Mouse (Mus musculus): ENCODE measurements around the gene Tmem121b. TPM values are rescaled to one million over a fixed set of nuclear protein-coding genes. Genes with fewer than 3 reads are reported as not detected.

The Tmem121b gene
- polyA plus RNA-seq, 1 experiment from 2014 or later = 0.42 TPM

DNA sequence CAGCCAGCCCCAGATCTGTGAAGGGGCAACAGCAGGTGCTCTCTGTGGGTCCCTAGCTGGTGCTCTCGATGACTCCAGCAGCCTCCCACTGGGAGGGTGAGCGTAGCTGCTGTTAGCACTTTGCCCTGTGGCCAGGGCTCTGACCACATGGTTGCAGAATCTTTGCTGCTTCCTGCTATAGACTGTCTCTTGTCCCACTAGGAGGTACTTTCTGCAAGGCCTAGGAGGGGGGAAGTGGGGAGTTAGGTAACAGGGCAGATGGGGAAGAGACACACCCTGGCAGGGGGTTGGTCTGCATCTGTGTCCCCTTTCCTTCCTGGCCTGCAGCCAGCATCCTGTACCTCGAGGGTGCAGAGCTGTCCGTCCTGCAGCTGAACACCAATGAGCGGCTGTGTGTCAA lies 20.2 kb downstream of the Tmem121b start:
- H3K4me2 ChIP-seq = no peak overlapping the region
- whole genome bisulfite sequencing = 33% methylated on average over 5 of the region's 5 CpGs
- peaks cover 6% of the 10 kb centered on the region; the same call in 1 of the 2 replicates for H3K36me3 ChIP-seq
- H3K4me1 ChIP-seq = peaks cover 28% of the 10 kb centered on the region
- 0 out of 2 replicates have a peak overlapping the region, but pooled peaks have one; percentile 6 for H3K9ac ChIP-seq
- no peak overlapping the region for H3K27ac ChIP-seq
- H3K4me3 ChIP-seq = no peak overlapping the region
- H3K27me3 ChIP-seq = no peaks in the 10 kb centered on the region
- no peak for ATAC-seq (ENCODE audit: insufficient number of reproducible peaks, insufficient read depth, low FRiP score, low TSS enrichment, low read depth)
- H3K9me3 ChIP-seq = no peaks in the 10 kb centered on the region

DNA sequence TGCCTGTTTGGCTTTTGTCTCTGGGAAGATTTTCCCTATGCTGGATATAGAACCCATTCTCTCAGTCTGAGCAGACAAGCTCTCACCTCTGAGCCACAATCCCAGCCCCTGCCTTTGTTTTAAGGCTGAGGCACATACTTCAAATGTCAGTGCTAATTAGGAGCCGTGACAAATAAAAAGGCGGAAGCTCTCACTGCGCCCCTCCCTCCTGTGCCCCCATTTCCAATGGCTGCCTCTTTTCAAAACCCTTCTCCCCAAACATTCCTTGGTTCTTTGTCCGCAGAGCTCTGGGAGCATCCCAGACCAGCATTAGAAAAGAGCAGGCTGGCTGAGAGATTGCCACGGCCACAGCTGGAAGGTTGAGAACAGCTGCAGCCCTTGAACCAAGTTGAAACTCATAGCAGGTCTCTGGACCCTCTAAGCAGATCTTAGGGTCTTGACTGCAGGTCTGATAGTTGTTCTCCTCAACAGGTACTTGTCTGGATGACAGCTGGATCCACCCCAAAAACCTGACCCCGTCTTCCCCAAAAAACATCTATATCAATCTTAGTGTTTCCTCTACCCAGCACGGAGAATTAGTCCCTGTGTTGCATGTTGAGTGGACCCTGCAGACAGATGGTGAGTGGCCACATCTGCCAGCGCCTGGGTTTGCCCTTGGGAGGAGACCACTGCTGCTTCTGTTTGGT lies 21.0 kb downstream of the Tmem121b start:
- Histone ChIP-seq H3K27me3 (no peaks in the 10 kb centered on the region), H3K4me1 (peaks cover 28% of the 10 kb centered on the region), H3K9ac (no peak overlapping the region), H3K4me3 (no peak overlapping the region), H3K9me3 (no peaks in the 10 kb centered on the region), H3K36me3 (no peaks in the 10 kb centered on the region), H3K27ac (no peak overlapping the region), H3K4me2 (no peak overlapping the region)
- ATAC-seq (ENCODE audit: insufficient number of reproducible peaks, insufficient read depth, low FRiP score, low TSS enrichment, low read depth) = no peak
- WGBS = 24% methylated on average over 8 of the region's 8 CpGs

DNA sequence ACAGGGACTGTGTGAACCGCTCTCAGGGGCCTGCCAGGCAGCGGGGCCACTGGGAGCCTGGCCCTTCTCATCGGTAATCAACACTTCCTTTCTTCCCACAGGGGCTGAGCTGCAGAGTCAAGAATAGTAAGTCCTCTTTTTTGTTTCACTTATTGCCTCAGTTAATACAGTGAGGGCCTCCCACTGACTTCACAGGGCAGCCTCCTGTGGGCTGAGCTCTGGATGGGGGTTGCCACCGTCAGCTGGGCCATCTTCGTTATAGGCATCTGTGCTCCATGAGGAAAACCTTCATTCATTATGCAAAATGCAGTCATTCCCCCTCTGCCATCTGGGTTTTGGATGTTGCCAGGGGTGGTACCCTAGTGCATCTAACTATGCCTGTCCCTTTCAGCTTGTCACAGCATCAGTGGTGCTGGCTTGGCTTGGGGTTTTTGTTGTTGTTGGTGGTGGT lies 21.6 kb downstream of the Tmem121b start:
- WGBS = 7% methylated on average over 5 of the region's 5 CpGs
- ATAC-seq (ENCODE audit: insufficient number of reproducible peaks, insufficient read depth, low FRiP score, low TSS enrichment, low read depth) = peak; percentile 63; the same call in 1 of the 2 replicates
- no peak overlapping the region for H3K4me2 ChIP-seq

DNA sequence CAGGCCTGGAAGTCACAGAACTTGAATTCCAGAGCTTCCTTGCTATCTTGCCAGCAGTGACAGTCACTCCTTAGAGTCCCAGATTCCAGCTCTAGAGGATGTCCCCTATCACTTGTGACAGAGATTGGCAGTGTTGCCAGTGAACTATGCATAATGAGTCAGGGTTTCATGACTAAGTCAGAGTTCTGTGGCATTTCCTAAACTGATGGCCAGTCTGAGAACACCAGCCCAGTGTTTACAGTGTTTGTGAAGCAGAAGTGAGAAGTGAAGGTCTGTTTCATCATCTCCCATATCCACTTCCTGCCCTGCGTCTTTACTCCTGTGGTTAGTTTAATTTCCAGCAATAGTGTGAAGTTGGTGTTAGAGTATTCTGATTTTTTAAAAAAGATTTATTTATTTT lies 22.9 kb downstream of the Tmem121b start:
- Histone ChIP-seq H3K4me2 (no peak overlapping the region), H3K27me3 (no peaks in the 10 kb centered on the region), H3K36me3 (no peaks in the 10 kb centered on the region), H3K4me3 (no peak overlapping the region), H3K27ac (no peak overlapping the region), H3K9me3 (no peaks in the 10 kb centered on the region), H3K4me1 (peaks cover 30% of the 10 kb centered on the region), H3K9ac (no peak overlapping the region)
- ATAC-seq (ENCODE audit: insufficient number of reproducible peaks, insufficient read depth, low FRiP score, low TSS enrichment, low read depth) = no peak
- 82% methylated on average over 1 of the region's 1 CpGs for WGBS

More for the DNA sequence above, 21.6 kb downstream of the Tmem121b start:
- no peaks in the 10 kb centered on the region for H3K27me3 ChIP-seq
- no peaks in the 10 kb centered on the region for H3K9me3 ChIP-seq
- H3K4me1 ChIP-seq = peaks cover 30% of the 10 kb centered on the region
- H3K36me3 ChIP-seq = no peaks in the 10 kb centered on the region
- no peak overlapping the region for H3K4me3 ChIP-seq
- no peak overlapping the region for H3K27ac ChIP-seq
- H3K9ac ChIP-seq = no peak overlapping the region

DNA sequence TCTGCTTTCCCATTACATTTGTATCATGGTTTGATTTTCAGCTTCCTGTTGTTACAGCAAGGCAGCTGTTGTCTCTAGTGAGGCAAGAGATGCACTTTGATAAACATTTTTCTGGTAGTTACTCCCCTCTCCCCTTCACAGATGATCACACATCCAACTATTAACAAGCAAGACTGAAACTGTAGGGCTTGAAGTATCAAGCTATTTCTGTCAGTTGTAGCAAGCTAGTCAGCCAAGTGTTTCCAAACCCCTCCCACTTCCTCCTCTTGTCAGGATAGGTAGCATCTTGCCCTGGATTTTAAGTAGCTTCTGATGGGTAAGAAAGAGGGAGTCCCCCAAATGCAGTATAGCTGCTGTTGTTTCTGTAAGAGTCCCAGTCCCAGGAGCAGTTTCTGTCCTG lies 23.8 kb downstream of the Tmem121b start:
- Histone ChIP-seq H3K27me3 (peaks cover 8% of the 10 kb centered on the region), H3K4me1 (peaks cover 28% of the 10 kb centered on the region), H3K27ac (no peak overlapping the region), H3K4me3 (no peak overlapping the region), H3K9me3 (no peaks in the 10 kb centered on the region), H3K36me3 (no peaks in the 10 kb centered on the region), H3K4me2 (no peak overlapping the region), H3K9ac (no peak overlapping the region)
- no peak for ATAC-seq (ENCODE audit: insufficient number of reproducible peaks, insufficient read depth, low FRiP score, low TSS enrichment, low read depth)

DNA sequence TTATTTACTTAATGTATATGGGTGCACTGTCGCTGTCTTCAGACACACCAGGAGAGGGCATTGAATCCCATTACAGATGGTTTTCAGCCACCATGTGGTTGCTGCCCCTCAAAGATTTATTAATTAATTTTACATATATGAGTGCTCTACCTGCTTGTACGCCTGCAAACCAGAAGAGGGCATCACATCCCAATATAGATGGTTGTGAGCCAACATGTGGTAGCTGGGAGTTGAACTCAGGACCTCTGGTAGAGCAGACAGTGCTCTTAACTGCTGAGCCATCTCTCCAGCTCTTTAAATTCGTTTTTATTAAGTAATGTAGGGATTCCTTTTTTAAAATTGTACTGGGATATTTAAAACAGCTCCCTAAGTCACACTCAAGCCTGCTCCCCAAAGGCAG lies 24.3 kb downstream of the Tmem121b start:
- Histone ChIP-seq H3K9me3 (no peaks in the 10 kb centered on the region), H3K4me1 (peaks cover 33% of the 10 kb centered on the region), H3K27me3 (peaks cover 13% of the 10 kb centered on the region), H3K4me3 (no peak overlapping the region), H3K27ac (no peak overlapping the region), H3K36me3 (no peaks in the 10 kb centered on the region), H3K9ac (no peak overlapping the region), H3K4me2 (no peak overlapping the region)
- no peak for ATAC-seq (ENCODE audit: insufficient number of reproducible peaks, insufficient read depth, low FRiP score, low TSS enrichment, low read depth)
- 69% methylated on average over 3 of the region's 3 CpGs for whole genome bisulfite sequencing

DNA sequence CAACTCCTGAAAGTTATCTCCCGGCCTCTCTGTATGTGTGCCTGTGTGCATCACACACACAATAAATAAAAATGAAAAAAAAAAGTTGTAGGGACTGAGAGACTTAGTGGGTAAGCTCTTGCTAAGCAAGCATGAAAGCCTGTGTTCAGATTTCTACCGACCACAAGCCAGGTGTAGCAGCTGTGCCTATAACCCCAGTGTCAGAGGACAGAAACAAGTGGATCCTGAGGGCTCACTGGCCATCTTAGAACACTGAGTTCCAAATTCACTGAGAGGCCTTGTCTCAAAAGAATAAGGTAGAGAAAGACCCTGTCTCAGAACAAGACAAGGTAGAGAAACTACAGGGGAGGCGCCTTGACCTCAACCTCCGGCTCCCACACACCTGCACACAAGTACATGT lies 25.3 kb downstream of the Tmem121b start:
- no peak overlapping the region for H3K4me3 ChIP-seq

DNA sequence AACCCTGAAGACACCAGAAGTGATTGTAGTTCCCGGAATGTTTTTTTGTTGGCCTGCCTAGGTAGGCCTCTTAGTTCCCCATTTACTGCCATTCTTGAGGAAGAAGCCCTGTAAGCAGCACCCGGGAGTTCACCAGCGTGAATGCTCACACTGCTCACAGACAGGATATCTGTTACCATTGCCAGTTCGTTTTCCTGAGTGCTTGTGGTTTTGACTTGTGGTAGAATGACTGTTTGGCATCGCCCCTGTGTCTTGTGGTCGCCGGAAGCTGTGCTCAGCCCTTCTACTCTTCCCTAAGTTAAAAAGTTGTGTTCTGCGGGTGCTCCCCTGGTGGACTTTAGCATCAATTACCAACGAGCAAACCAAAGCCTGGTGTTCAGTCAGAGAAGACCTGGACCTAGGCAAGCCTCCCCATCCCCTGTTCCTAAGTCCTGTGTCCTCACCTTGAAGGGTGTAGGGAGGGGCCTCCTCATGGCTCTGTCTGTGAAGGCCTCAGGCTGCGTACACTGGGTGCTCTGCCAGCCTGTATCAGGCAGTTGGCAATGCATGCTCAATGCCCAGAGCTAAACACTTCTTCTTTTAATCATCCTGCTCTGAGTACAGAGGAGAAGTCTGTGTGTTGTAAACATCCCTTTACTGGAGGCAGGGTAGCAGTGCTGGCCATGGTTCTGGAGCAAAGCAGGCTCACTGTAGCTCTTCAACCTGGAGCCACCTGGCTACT lies 26.8 kb downstream of the Tmem121b start:
- Histone ChIP-seq H3K4me3 (no peak overlapping the region), H3K9ac (no peak overlapping the region), H3K36me3 (no peaks in the 10 kb centered on the region), H3K4me1 (peaks cover 29% of the 10 kb centered on the region), H3K9me3 (no peaks in the 10 kb centered on the region), H3K4me2 (no peak overlapping the region), H3K27ac (no peak overlapping the region), H3K27me3 (peaks cover 38% of the 10 kb centered on the region)
- ATAC-seq (ENCODE audit: insufficient number of reproducible peaks, insufficient read depth, low FRiP score, low TSS enrichment, low read depth) = no peak
- 63% methylated on average over 10 of the region's 10 CpGs for WGBS

More for the DNA sequence above, 25.3 kb downstream of the Tmem121b start:
- H3K27ac ChIP-seq = no peak overlapping the region
- H3K9ac ChIP-seq = no peak overlapping the region
- H3K9me3 ChIP-seq = no peaks in the 10 kb centered on the region
- WGBS = 89% methylated on average over 4 of the region's 4 CpGs
- H3K36me3 ChIP-seq = no peaks in the 10 kb centered on the region
- no peak for ATAC-seq (ENCODE audit: insufficient number of reproducible peaks, insufficient read depth, low FRiP score, low TSS enrichment, low read depth)
- H3K4me2 ChIP-seq = no peak overlapping the region
- peaks cover 37% of the 10 kb centered on the region for H3K4me1 ChIP-seq
- H3K27me3 ChIP-seq = peaks cover 23% of the 10 kb centered on the region

DNA sequence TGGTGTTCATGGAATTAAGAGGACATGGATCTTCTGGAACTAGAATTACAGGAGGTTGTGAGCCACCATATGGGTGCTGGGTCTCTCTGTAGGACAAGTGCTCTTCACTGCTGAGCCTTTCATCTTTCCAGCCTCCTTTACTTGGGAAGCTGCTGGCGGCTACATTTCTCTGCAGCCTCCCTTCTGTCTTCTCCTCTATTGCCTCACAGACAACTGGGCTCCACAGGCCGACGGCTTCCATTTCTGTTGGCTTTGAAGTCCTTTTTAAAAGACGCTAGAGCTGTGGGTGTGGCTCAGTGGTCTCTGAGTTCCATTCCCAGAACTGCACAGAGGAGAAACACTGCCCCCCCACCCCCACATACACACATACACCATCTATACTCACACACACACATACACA lies 28.2 kb downstream of the Tmem121b start:
- H3K27me3 ChIP-seq = peaks cover 50% of the 10 kb centered on the region
- WGBS = 38% methylated on average over 4 of the region's 4 CpGs
- H3K4me3 ChIP-seq = no peak overlapping the region
- no peak overlapping the region for H3K4me2 ChIP-seq
- H3K9ac ChIP-seq = no peak overlapping the region
- no peak for ATAC-seq (ENCODE audit: insufficient number of reproducible peaks, insufficient read depth, low FRiP score, low TSS enrichment, low read depth)
- no peaks in the 10 kb centered on the region for H3K9me3 ChIP-seq
- no peaks in the 10 kb centered on the region for H3K36me3 ChIP-seq
- peaks cover 27% of the 10 kb centered on the region for H3K4me1 ChIP-seq
- H3K27ac ChIP-seq = no peak overlapping the region

DNA sequence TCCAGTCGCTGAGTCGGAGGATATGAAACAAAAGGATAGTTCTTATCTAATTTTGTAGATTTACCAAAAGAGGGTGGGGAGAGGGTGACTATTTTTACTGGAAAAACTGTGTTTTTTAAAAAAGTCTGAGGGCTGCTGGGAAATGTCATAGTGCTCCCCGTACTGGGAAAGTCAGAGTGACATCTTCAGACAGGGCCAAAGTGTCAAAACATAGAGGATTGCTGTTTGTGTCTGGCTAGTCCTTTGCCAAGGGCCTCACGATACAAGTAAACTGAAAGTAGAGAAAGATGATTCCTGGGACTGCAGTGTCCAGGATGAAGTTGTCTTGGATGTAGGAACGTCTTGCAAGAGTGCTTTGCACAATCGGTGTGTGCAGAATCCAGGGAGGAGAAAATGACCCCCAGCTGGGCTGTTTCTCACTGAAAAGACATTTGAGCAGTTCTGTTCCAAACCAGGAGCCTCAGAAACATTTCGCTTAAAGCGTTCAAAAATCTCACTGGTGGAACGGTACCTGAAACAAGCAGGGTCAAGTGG lies 29.1 kb downstream of the Tmem121b start:
- ATAC-seq (ENCODE audit: insufficient number of reproducible peaks, insufficient read depth, low FRiP score, low TSS enrichment, low read depth) = no peak
- Histone ChIP-seq H3K27me3 (peaks cover 50% of the 10 kb centered on the region), H3K4me2 (peak overlapping the region; percentile 76), H3K4me3 (peak overlapping the region; percentile 67), H3K9me3 (no peaks in the 10 kb centered on the region), H3K9ac (no peak overlapping the region), H3K4me1 (peaks cover 25% of the 10 kb centered on the region), H3K36me3 (no peaks in the 10 kb centered on the region), H3K27ac (no peak overlapping the region)
- 49% methylated on average over 9 of the region's 9 CpGs for WGBS

DNA sequence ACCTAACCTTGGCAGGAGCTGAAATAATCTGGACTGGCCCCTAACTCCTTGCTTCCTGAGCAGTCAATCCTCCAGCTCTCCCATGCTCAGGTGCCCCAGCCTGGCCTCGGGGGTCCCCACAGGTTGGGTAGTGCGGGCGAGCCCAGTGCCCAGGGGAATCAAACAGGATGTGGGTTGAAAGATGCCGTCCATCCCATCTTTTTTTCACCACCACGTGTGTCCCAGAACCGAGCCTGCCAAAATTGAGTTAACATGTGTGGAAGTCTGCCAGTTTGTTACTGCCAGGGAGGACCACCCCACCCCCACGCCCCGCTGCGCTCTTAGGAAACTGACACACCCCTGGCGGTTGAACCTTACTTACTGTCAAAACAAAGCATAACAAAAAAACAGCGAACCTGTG lies 29.7 kb downstream of the Tmem121b start:
- 3% methylated on average over 11 of the region's 11 CpGs for WGBS
- Histone ChIP-seq H3K27me3 (peaks cover 50% of the 10 kb centered on the region), H3K9me3 (no peaks in the 10 kb centered on the region), H3K27ac (no peak overlapping the region), H3K9ac (peak overlapping the region; percentile 75), H3K4me1 (peaks cover 25% of the 10 kb centered on the region), H3K4me2 (peak overlapping the region; percentile 76), H3K4me3 (peak overlapping the region; percentile 67), H3K36me3 (no peaks in the 10 kb centered on the region)
- no peak for ATAC-seq (ENCODE audit: insufficient number of reproducible peaks, insufficient read depth, low FRiP score, low TSS enrichment, low read depth)
